Mouse (Mus musculus) adrenal gland (tissue): ENCODE data around the gene Tpcn2.

Source experiments
- intact Hi-C: fragments of 180-260 bp; cut with DNase I; formaldehyde crosslinking; loops from one replicate; pipeline ENCODE4 v1.15.1; 2025

The Tpcn2 gene

GRCm38 (mm10) chr7:145206056-145206610 lies 77.7 kb downstream of the Tpcn2 start:
- intact Hi-C loops: no loop called here

- intact Hi-C loops: no loop called here
Observed at GRCm38 (mm10) chr7:145205363-145205902, 78.4 kb downstream of the Tpcn2 start.

- intact Hi-C loops: no loop called here
Observed at GRCm38 (mm10) chr7:145199711-145200110, 84.1 kb downstream of the Tpcn2 start.

GRCm38 (mm10) chr7:145198223-145198714 lies 85.5 kb downstream of the Tpcn2 start:
- intact Hi-C loops: no loop called here

GRCm38 (mm10) chr7:145197711-145198110 lies 86.1 kb downstream of the Tpcn2 start:
- intact Hi-C loops: no loop called here

DNA sequence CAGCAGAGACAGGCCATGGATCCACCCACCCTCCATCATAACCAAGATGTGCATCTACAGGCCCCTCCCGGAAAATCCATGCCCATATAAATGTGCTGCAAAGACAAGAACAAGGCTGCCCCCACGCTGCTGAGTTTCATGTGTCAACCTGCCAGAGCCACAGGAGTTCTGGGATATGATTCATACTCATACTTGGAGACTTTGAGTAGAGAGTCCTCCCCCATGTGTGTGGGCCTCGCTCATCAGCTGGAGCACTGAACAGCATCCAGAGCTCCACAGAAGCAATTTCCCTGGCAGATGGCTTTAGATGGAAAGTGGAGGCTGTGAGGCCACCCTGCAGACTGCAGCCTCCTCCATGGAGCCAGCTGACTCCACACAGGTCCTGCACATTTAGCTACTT lies 86.8 kb downstream of the Tpcn2 start:
- intact Hi-C loops: no loop called here

DNA sequence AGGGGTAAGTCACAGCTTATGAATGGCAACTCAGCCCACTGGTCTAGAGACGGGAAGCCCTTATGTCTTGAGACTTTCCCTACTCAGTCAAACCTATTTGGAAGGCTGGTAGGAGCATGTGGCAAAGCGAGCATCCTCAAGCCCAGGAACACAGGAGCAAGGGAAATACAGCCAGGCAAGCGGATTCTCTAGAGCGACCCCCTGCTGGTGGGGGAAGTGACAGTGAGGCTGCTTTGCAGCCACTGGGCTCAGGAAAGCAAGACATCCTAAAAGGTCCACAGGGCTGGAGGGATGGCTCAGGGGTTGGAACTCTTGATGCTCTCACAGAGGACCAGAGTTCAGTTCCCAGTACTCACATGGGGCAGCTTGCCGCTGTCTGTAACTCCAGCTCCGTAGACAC lies 87.5 kb downstream of the Tpcn2 start:
- intact Hi-C loops: no loop called here

- intact Hi-C loops: no loop called here
Observed at GRCm38 (mm10) chr7:145195186-145195927, 88.5 kb downstream of the Tpcn2 start.

DNA sequence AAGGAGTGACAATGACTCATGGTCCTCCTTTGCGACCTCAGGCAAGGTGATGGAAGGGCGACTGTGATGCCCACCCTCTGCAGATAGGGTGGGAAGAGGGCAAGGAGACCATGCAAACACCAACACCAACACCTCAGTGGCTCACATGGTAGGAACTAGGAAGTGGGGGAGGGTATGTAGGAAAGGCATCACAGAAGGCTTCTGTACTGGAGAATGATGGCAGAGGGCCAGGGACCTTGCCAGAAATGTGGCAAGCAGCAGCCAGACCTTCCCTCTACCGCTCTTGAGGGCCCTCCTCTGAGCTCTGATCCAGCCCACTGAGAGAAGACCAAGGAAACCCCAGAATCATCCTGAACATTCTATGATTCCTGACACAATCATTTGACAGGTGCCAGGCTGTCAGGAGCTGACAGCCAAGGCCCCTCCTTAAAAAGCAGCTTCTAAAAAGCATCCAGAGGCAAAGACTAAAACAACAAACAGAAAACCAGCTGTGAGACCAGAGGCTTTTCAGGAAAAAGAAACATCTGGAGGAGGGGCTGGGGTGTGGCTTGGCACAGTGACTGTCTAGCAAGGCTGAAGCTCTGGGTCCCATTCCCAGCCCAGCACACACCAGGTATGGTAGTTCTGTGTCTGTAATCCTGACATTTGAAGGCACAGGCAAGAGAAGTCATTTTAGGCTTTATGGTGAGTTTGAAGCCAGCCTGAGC lies 89.2 kb downstream of the Tpcn2 start:
- intact Hi-C loops: no loop called here

- intact Hi-C loops: no loop called here
Observed at GRCm38 (mm10) chr7:145192836-145193235, 91.0 kb downstream of the Tpcn2 start.

- intact Hi-C loops: no loop called here
Observed at GRCm38 (mm10) chr7:145190520-145190919, 93.3 kb downstream of the Tpcn2 start.

DNA sequence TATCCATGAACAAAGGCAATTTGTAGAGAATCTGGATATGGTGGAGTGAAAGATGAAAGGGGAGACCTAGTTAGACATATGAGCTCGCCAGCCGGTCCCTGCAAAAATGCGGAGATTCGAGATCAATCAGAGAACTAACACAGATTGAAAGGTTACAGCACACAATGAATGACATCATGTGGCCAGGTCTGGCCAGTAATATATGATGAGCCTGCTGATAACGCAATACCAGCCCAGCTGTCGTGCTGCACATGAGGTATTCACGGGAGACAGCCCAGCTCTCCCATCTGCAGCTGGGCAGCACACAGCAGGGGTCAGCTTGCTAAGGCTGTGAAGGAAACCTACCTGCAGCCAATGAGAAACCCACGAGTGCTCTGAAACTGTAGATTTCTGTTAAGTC lies 94.5 kb downstream of the Tpcn2 start:
- intact Hi-C loops: no loop called here

DNA sequence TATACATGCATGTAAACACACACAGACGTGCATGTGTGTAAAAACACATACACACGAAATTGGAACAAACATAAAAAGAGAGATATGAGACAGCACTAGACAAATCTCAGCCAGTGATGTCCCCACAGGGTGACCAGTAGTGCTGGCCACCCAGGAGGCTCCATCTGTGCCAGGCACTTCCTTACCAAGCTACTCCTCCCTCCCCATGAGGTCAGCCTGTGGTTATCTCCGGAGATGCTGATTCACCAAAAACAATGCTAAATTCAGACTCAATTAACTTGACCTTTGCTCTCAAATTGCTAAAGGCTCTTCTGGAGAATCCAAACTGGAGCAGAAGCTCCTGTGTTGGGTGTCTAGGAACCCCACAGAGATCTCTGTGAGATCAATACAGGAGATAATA lies 96.0 kb downstream of the Tpcn2 start:
- intact Hi-C loops: no loop called here

GRCm38 (mm10) chr7:145182388-145182787 lies 101.4 kb downstream of the Tpcn2 start:
- intact Hi-C loops: no loop called here

DNA sequence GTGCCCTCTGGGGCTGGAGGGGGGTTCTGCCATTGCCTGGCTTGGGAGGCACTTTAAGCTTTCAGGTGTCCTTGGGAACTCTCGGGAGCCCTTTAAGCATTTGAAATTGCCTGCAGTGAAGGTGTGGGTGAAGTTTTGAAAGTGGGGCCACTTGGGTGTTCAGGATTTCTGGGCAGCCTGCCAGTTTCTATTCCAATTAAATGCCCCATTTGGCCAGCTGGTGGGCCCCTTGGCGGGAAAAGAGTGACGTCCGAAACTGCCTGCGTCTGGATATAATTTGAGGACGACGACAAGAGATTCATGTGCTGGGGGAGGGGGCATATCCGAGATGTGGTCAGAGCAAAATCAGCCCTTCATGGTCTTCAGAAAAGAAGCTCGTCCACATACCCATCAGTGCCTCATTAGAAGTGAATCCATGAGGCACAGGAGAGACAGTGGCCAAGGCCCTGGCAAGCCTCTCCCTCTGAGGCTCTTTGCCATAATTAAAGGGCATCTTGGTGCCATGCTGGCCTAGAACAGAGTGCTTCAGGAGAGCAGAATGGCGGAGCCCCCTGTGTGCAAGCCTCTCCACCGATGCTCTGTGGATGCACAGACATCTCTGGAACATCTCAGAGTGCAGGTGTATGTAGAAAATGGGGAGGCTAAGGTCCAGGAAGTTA lies 102.3 kb downstream of the Tpcn2 start:
- intact Hi-C loops: no loop called here

- intact Hi-C loops: no loop called here
Observed at GRCm38 (mm10) chr7:145179691-145180091, 104.1 kb downstream of the Tpcn2 start.

DNA sequence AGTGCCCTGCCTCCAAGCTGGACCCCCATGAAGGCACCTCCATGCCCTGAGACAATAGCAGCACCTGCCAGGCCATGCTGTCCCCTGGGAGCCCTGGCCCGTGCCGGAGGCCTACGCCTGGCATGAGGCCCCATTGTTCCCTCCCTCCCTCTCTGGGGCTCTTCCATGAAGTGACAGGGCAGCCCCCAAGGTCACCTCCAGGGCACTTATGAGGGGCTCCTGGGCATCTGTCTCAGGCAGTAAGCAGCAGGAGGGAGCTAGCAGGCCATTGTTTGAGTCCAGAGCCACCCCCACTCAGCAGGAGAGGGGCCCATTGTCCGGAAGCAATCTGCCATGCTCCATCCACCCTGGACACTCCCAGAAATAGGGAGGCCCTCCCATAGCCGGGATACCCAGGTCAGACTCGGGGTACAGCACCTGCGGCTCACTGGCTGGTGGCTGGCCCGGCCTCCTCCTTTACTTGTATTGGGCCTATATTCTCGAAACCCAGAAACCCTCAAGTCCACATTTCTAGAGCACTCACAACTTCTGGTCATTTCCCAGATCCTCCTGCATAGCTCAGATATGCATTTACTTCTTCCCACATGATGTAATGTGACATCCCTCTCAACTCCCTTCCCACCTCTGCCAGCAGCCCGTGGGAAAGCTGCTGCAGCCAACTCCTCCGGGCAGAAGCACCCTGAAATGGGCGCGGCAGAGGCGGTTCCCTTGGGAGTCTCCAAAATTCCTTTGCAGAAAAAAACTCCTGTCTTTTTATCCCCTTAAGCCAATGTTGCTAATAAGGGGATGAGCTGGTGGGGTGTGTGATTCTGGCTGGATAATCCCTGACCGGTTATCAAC lies 106.8 kb downstream of the Tpcn2 start:
- intact Hi-C loops: no loop called here

GRCm38 (mm10) chr7:145173563-145173962 lies 110.2 kb downstream of the Tpcn2 start:
- intact Hi-C loops: no loop called here

DNA sequence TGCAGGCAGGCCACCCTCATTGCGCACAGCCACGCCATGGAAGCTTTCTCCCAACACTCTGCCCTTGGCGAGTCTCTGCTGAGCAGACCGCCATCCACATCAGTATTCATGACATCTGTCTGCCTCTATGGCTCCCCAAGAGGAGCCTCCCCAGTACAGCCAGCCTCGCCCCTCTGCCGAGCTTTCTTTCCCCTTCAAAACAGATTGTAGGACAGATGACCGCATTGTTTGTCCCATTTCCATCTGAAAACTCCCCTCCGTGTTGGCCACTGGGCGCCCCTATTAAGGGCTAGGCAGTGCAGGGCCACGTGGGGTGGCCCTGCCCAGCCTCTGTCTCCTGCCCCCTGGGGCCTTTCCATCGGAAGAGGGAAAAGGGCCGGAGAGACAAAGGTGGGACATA lies 110.7 kb downstream of the Tpcn2 start:
- intact Hi-C loops: no loop called here

DNA sequence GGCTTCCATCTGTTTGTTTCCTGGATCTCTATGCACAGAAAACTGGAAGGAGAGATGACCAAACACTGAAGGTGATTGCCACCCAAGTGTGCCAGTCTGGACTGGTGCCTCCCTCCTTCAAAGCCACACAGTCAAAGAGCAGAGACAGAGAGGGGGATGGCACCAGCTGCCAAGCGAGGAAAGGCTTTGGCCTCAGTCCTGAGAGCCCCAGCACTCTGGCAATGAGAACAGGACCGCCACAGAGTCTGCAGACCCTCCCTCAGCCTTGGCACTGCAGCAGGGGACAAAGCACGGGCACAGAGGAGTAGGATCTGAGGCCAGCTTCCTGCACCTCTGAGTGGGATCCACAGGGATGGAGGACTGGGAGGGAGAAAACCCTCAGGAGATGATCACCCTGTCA lies 114.1 kb downstream of the Tpcn2 start:
- intact Hi-C loops: no loop called here
